Mouse (Mus musculus) B cell, adult (primary cell): ENCODE results near the gene Vmn1r2. TPM values are rescaled to one million over a fixed set of nuclear protein-coding genes. Genes with fewer than 3 reads are reported as not detected.

Experiments used
- total RNA-seq: library from RNA; stranded (reverse); gene quantifications from 4 replicates; pipeline ENCODE4 v1.2.4, GENCODE M21; 2023; ENCODE audit not compliant: inconsistent age

The Vmn1r2 gene
- total RNA-seq = not detected in 4 replicates

DNA sequence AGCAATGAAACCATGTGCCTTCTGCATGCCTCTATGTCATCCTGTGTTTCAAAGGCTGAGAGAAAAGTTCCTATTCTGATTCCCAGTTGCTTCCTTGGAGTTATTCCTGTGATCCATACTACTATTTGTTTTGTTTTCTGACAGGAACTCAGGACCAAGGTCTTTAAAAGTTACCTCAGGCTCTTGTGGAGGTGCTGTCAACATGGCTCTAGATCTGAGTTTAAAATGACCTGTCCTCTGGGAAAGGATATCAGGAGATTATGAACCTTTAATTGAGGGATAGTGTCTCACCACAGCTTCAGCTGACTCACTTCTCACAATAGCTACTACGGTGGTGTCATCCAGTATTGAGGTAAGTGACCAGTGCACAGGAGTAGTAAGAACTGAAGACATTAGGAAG lies at the start of gene Vmn1r2:
TSS of gene Vmn1r2 (plus strand) at position 301 of the 400 bp plus-strand sequence.

DNA sequence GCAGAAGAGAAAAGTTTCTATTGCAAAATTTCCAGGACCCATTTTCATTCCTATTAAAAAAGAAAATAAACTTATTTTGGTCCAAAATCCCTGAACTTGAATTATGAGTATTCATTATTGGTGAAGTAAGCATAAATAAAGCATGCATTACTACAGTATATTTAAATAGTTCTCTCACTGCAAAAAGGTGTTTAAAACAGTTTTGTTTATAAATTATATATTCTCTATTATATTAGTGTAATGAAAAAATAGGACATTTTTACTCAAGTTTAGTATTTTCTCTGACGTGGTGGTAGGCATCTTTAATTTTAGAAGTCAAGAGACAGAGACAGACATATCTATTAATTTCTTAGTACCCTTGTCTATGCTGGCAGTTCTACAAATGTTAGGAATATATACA lies 18.1 kb downstream of the Vmn1r2 start, which contains the start of gene Vmn1r3:
TSS of gene Vmn1r3 (minus strand) at position 101 of the 400 bp plus-strand sequence.

Other genes with a start within 250 kb of the Vmn1r2 start
- gene Vmn1r3, start 18.0 kb downstream of the Vmn1r2 start, total RNA-seq = not detected in 4 replicates